Mouse (Mus musculus): ENCODE measurements around the gene Galntl6. TPM values are rescaled to one million over a fixed set of nuclear protein-coding genes. Genes with fewer than 3 reads are reported as not detected.

The Galntl6 gene
- polyA plus RNA-seq, 1 experiment from 2014 or later: not detected

DNA sequence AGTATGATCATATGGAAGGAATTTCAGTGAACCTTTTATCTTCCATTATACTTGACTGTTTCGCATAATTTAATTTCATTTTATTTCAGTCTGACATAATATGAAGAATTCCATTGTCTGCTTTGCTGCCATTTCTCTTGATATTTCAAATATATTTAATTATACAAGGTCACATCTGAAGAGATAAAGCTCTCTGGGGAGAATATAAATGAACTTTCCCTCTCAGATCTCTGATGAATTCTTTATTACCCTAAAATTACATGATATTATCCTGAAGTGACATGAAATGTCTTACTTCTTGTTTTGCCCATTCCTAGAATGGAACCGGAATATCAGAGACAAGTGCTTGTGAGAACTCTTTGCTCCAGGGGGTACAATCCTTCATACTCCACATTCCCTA is 647.0 kb downstream of the Galntl6 start:
- ATAC-seq (no peak), DNase-seq (no peak)
- Histone ChIP-seq H3K27me3 (ENCODE audit: insufficient read depth, low read length) (no peaks in the 10 kb centered on the region), H3K36me3 (replicated peaks; ENCODE audit: insufficient read depth, low read length) (no peaks in the 10 kb centered on the region), H3K9ac (replicated peaks) (no peak overlapping the region), H3K4me3 (ENCODE audit: low read depth, low read length) (no peak overlapping the region), H3K4me1 (ENCODE audit: insufficient read depth) (no peaks in the 10 kb centered on the region), H3K9me3 (ENCODE audit: low read length) (no peaks in the 10 kb centered on the region), H3K27ac (ENCODE audit: low read depth) (no peak overlapping the region), H3K4me2 (ENCODE audit: low read depth, low read length) (no peak overlapping the region)
- 81% methylated on average over 2 of the region's 2 CpGs for WGBS (ENCODE audit: insufficient replicate concordance)
- TF ChIP-seq CTCF (IDR thresholded peaks at IDR 0.05; ENCODE audit: low read depth) (no peak), EP300 (IDR thresholded peaks at IDR 0.05; ENCODE audit: low read depth) (no peak)

DNA sequence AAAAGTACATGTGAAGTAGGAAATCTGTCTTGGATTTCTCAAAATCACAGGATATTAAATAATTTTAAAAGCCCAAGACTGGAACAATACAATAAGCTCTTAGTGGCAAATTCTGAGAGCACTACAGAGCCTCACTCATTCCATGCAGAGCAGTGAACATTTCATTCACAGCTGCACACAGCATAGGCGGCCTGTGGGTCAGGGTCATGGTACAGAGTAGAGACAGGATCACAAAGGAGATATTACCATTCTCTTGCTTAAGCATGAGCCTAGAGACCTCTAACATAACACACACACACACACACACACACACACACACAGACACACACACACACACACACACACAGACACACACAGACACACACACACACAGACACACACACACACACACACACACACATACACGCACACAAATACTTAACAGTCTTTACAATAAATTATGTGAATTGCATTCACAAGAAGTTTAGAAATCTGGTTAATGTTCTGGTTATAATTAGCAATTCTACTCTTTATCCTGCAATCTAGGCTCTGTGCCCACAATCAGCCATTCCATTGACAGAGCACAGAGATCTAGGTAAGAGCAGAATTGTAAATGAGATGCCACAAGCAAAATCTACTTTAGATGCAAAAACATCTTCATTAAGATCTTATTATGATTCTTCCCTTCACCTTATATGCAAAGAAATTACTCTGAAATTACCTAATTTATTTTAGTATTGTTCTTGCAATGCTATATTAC is 653.7 kb downstream of the Galntl6 start:
- H3K4me1 ChIP-seq (ENCODE audit: insufficient read depth): no peaks in the 10 kb centered on the region
- TF ChIP-seq CTCF (IDR thresholded peaks at IDR 0.05; ENCODE audit: low read depth): no peak
- no peak for TF ChIP-seq EP300 (IDR thresholded peaks at IDR 0.05; ENCODE audit: low read depth)
- H3K36me3 ChIP-seq (replicated peaks; ENCODE audit: insufficient read depth, low read length): no peaks in the 10 kb centered on the region
- H3K4me2 ChIP-seq (ENCODE audit: low read depth, low read length): no peak overlapping the region
- WGBS (ENCODE audit: insufficient replicate concordance): 69% methylated on average over 2 of the region's 2 CpGs
- no peak overlapping the region for H3K9ac ChIP-seq (replicated peaks)
- H3K9me3 ChIP-seq (ENCODE audit: low read length): no peaks in the 10 kb centered on the region
- no peaks in the 10 kb centered on the region for H3K27me3 ChIP-seq (ENCODE audit: insufficient read depth, low read length)
- ATAC-seq: no peak
- no peak overlapping the region for H3K4me3 ChIP-seq (ENCODE audit: low read depth, low read length)
- no peak overlapping the region for H3K27ac ChIP-seq (ENCODE audit: low read depth)
- no peak for DNase-seq

DNA sequence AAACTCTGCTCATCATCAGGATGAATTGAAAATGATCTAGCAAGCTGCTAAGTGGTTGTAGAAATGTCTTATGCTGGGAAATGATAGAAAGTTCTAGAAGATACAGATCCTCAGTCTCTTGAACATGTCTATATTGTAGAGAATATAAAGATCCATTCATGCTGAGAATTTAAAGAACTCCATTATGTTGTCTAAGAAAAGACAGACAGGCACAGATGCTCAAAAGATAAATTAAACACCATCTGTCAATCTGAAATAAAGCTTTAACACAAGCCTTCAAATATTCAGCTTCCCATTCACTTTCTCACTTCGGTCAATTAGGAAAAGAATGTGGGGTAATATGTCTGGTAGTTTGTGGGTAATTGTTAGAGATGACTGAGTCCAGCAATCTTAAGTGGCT is 658.8 kb downstream of the Galntl6 start:
- Histone ChIP-seq H3K36me3 (replicated peaks; ENCODE audit: insufficient read depth, low read length) (no peaks in the 10 kb centered on the region), H3K4me3 (ENCODE audit: low read depth, low read length) (no peak overlapping the region), H3K27me3 (ENCODE audit: insufficient read depth, low read length) (no peaks in the 10 kb centered on the region), H3K4me1 (ENCODE audit: insufficient read depth) (no peaks in the 10 kb centered on the region), H3K9me3 (ENCODE audit: low read length) (no peaks in the 10 kb centered on the region), H3K4me2 (ENCODE audit: low read depth, low read length) (no peak overlapping the region), H3K27ac (ENCODE audit: low read depth) (no peak overlapping the region), H3K9ac (replicated peaks) (no peak overlapping the region)
- 75% methylated on average over 1 of the region's 1 CpGs for WGBS (ENCODE audit: insufficient replicate concordance)
- ATAC-seq (no peak), DNase-seq (no peak)
- TF ChIP-seq CTCF (IDR thresholded peaks at IDR 0.05; ENCODE audit: low read depth) (no peak), EP300 (IDR thresholded peaks at IDR 0.05; ENCODE audit: low read depth) (no peak)

DNA sequence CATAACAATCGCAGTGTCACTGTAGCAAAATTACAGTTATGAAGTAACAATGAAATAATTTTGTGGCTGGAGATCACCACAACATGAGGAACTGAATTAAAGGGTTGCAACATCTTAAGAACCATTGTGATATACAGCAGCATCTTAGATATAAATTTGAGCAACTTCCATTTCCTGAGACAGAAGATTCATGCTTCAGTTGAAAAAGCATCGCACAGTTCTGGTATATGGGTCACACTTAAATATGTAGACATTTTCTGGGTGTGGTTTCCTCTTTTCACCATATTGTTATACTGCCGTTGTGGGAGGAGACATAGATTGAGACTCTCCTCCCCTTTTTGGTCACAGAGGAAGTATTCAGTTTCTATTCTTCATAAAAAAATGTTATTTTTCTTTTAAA is 667.6 kb downstream of the Galntl6 start:
- H3K36me3 ChIP-seq (replicated peaks; ENCODE audit: insufficient read depth, low read length): no peaks in the 10 kb centered on the region
- H3K27ac ChIP-seq (ENCODE audit: low read depth): no peak overlapping the region
- no peak overlapping the region for H3K4me2 ChIP-seq (ENCODE audit: low read depth, low read length)
- no peaks in the 10 kb centered on the region for H3K4me1 ChIP-seq (ENCODE audit: insufficient read depth)
- no peak for ATAC-seq
- H3K9ac ChIP-seq (replicated peaks): no peak overlapping the region
- WGBS (ENCODE audit: insufficient replicate concordance): 74% methylated on average over 3 of the region's 3 CpGs
- no peak for DNase-seq
- TF ChIP-seq EP300 (IDR thresholded peaks at IDR 0.05; ENCODE audit: low read depth) (no peak), CTCF (IDR thresholded peaks at IDR 0.05; ENCODE audit: low read depth) (no peak)
- H3K9me3 ChIP-seq (ENCODE audit: low read length): no peaks in the 10 kb centered on the region
- no peak overlapping the region for H3K4me3 ChIP-seq (ENCODE audit: low read depth, low read length)
- H3K27me3 ChIP-seq (ENCODE audit: insufficient read depth, low read length): no peaks in the 10 kb centered on the region

DNA sequence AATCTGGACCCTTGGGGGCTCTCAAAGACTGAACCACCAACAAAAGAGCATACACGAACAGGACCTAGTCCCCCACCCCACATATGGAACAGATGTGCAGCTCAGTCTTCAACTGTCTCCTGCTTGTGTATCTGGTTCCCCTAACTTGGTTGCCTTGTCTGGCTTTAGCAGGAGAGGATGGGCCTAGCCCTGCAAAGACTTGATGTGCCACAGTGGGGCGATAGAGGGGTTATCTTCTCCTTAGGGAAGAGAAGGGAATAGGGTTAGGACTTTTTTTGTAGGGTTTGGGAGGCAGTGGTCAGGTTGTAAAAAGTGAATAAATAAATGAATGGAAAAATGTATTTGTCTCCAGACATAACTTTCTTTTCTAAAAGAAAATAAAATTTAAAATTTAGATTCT is 678.2 kb downstream of the Galntl6 start:
- WGBS (ENCODE audit: insufficient replicate concordance): 26% methylated on average over 2 of the region's 2 CpGs
- TF ChIP-seq CTCF (IDR thresholded peaks at IDR 0.05; ENCODE audit: low read depth) (no peak), EP300 (IDR thresholded peaks at IDR 0.05; ENCODE audit: low read depth) (no peak)
- Histone ChIP-seq H3K4me3 (ENCODE audit: low read depth, low read length) (no peak overlapping the region), H3K27ac (ENCODE audit: low read depth) (no peak overlapping the region), H3K9me3 (ENCODE audit: low read length) (no peaks in the 10 kb centered on the region), H3K9ac (replicated peaks) (no peak overlapping the region), H3K27me3 (ENCODE audit: insufficient read depth, low read length) (no peaks in the 10 kb centered on the region), H3K4me1 (ENCODE audit: insufficient read depth) (no peaks in the 10 kb centered on the region), H3K4me2 (ENCODE audit: low read depth, low read length) (no peak overlapping the region), H3K36me3 (replicated peaks; ENCODE audit: insufficient read depth, low read length) (no peaks in the 10 kb centered on the region)
- DNase-seq (no peak), ATAC-seq (no peak)

DNA sequence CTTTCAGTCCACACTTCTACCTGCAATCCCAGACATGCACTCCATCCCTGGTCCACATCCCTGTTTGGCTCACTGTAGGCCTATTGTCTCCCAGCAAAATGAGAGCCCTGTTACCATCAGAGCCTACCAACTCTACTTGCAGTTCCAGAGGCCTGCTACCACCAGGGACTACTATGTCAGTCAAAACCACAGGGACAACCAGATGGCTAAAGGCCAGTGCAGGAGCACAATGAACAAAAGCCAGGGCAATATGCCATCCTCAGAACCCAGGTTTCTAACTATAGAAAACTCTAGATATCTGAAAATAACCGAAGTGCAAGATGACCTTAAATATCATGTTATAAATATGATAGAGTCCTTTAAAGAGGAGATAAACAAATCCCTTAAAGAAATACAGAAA is 683.7 kb downstream of the Galntl6 start:
- no peak overlapping the region for H3K4me3 ChIP-seq (ENCODE audit: low read depth, low read length)
- no peaks in the 10 kb centered on the region for H3K36me3 ChIP-seq (replicated peaks; ENCODE audit: insufficient read depth, low read length)
- WGBS (ENCODE audit: insufficient replicate concordance): 66% methylated on average over 1 of the region's 1 CpGs
- no peaks in the 10 kb centered on the region for H3K4me1 ChIP-seq (ENCODE audit: insufficient read depth)
- DNase-seq: no peak
- no peak overlapping the region for H3K27ac ChIP-seq (ENCODE audit: low read depth)
- TF ChIP-seq EP300 (IDR thresholded peaks at IDR 0.05; ENCODE audit: low read depth) (no peak), CTCF (IDR thresholded peaks at IDR 0.05; ENCODE audit: low read depth) (no peak)
- ATAC-seq: no peak
- H3K9me3 ChIP-seq (ENCODE audit: low read length): no peaks in the 10 kb centered on the region
- H3K9ac ChIP-seq (replicated peaks): no peak overlapping the region
- no peak overlapping the region for H3K4me2 ChIP-seq (ENCODE audit: low read depth, low read length)
- H3K27me3 ChIP-seq (ENCODE audit: insufficient read depth, low read length): no peaks in the 10 kb centered on the region
